Mouse (Mus musculus) urinary bladder, postnatal 36 days (tissue): Measurements from ENCODE around the gene Pf4.
A peak's percentile ranks its signal among the peaks of the same experiment; 100 is the strongest.
"Not testable (repeated sequence)": the region's sequence is repeated elsewhere in the genome, so short reads cannot be mapped to it uniquely, and the experiment has no call there.

Experiments used
- DNase-seq, 2 experiments: peaks; one replicate each; pipeline ENCODE4 v3.0.0; 2022; ENCODE audit warnings: low spot score in 2 of 2, mixed read lengths in 1 of 2

Gene Pf4

GRCm38 (mm10) chr5:90785659-90786588 is 13.7 kb downstream of the Pf4 start, which contains the start of gene Cxcl3:
Cxcl3 (plus strand) TSS chr5:90786103.
- peak; percentile 47 to 56 for DNase-seq

- no peak for DNase-seq
Measured at GRCm38 (mm10) chr5:90788114-90788513, 15.9 kb downstream of the Pf4 start.

GRCm38 (mm10) chr5:90789306-90790073 is 17.3 kb downstream of the Pf4 start:
- DNase-seq, result no peak

- DNase-seq, result no peak
Measured at GRCm38 (mm10) chr5:90790074-90790502, 17.9 kb downstream of the Pf4 start.

- DNase-seq, result no peak
Measured at GRCm38 (mm10) chr5:90794195-90794625, 22.0 kb downstream of the Pf4 start, which contains the start of gene Cxcl15. Cxcl15 (plus strand) TSS chr5:90794534.

GRCm38 (mm10) chr5:90795392-90795791 is 23.2 kb downstream of the Pf4 start:
- DNase-seq, result not testable (repeated sequence)

- DNase-seq, result no peak
Measured at GRCm38 (mm10) chr5:90804574-90804973, 32.3 kb downstream of the Pf4 start.

GRCm38 (mm10) chr5:90806050-90806449 is 33.8 kb downstream of the Pf4 start:
- no peak for DNase-seq

- no peak for DNase-seq
Measured at GRCm38 (mm10) chr5:90807176-90807950, 35.1 kb downstream of the Pf4 start.

- DNase-seq, result no peak
Measured at GRCm38 (mm10) chr5:90819756-90820155, 47.5 kb downstream of the Pf4 start.
